Mouse (Mus musculus): ENCODE measurements around the gene Ankrd49.

Gene Ankrd49

DNA sequence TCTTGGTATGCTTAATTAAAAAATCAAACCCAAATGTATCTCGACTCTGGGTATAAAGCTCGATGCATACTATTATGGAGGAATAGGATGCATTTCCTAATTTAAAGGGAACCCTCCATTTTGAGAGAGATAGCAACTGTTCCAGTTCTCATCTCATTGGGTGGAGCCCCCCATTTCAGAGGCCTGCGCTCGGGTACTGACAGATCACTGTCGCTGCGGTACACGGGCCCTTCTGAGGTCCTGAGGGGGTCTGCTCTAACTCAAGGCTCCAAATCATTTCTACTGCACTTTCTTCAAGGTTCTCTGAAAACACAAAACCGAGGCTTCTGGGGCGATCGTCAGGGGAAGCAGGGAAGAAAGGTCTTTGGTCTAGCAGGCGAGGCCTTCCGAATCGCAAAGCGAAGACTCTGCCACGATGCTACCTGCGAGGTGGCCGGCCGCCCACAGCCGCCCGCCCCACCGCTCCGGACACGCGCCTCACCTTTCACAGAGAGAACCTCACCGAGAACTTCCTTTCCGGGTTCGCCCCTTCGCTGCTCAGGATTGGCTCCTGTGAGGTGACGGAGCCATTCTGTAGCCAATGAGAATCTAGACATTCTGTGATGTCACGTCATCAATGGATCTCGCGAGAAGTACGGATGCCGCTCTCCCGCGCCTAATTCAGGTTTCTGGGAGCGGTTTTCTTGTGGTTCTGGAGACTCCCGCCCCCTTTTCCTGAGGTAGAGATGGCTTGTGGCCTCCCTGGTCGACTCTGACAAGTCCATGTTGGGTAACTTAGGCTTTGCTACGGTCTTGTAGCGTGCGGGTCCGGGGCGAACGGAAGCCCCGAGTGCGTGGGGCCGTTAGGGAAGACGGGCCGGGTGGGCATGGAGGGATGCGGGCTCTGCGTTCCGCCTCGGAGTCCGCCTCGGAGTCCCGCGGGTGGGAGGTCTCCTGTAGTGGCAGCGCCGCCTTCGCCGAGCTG lies at the start of gene Ankrd49, which contains the start of gene Mre11a:
Ankrd49 (minus strand) TSS at position 818 of the 964 bp plus-strand sequence.
Mre11a (plus strand) TSS at position 616 of the 964 bp plus-strand sequence.
- DNase-seq (ENCODE audit: low spot score) = peak; percentile 93

- DNase-seq (ENCODE audit: low spot score) = no peak
Observed at GRCm38 (mm10) chr9:14832046-14832445, 47.4 kb upstream of the Ankrd49 start.

GRCm38 (mm10) chr9:14827875-14828274 lies 43.2 kb upstream of the Ankrd49 start:
- DNase-seq (ENCODE audit: low spot score) = no peak

DNA sequence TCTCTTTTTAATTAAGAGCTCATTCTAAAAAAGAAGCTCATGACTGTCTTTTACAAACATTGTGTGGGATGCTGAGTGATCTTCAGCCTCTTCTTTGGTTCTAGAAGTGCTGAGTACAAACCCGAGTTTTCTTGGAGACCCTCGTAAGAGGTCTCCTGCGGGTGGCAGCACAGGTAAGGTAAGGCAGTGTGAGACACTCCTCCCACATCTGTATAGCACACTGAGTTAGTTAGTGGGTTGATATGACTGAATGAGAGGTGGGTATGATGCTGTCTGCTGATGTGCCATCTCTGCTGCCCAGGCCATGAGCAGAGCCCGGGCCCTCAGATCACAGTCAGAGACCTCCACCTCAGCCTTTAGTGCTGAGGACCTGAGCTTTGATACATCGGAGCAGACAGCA lies 40.2 kb upstream of the Ankrd49 start:
- no peak for DNase-seq (ENCODE audit: low spot score)

DNA sequence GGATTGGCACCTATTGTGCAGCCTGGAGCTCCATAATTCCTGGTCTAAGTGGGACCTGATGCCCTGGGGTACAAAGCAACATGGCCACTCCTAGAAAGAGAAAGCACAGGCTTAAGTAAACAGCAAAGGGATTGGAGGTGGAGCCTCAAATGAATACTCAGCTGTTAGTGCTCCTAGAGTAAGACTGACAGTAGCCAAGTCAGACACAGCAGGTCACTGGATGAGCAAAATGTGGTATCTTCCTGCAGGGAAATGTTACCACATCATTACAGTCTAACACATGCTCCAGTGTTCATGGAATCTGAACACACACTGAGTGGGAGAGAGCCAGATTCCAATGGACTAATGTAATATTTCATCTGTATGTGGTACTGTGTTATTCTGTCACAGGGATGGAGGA lies 36.7 kb upstream of the Ankrd49 start:
- DNase-seq (ENCODE audit: low spot score) = no peak

DNA sequence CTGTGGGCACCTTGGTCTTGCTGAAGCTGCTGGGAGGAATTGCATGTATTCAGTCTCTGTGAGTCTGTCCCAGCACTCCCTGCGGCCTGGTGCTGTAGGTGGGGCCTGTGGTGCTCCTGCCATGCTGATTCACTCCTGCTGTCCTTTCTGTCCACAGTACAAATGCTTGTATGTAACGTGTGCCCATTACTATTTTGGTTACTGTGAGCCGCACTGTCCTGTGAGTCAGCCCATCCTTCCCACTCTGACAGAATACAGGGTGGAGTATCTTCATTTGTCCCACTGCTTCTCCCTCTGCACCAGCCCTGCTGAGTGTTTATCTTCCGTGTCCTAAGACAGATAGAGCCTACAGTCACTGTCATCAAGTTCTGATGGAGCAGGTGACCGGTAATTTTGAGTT lies 25.5 kb upstream of the Ankrd49 start:
- no peak for DNase-seq (ENCODE audit: low spot score)

DNA sequence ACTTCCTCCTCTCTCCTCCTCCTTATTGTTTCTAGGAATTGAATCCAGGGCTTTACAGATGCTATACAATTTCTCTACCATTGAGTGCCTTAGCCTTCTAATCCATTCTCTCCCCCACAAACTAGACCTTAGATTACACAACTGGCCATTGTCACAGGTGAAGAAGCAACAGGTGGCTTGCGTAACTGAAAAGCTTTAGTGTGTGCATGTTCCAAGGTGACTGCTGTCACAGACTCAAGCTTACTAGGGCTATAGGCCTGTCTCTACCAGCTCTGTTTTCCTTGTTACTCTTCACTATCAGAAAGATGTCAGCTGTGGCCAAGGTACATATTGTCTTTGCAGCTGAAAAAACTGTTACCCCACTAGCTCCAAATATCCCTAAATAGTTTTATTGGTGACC lies 22.1 kb upstream of the Ankrd49 start:
- no peak for DNase-seq (ENCODE audit: low spot score)

GRCm38 (mm10) chr9:14805714-14806113 lies 21.1 kb upstream of the Ankrd49 start:
- no peak for DNase-seq (ENCODE audit: low spot score)

GRCm38 (mm10) chr9:14787356-14787755 lies 2.7 kb upstream of the Ankrd49 start:
- DNase-seq (ENCODE audit: low spot score) = no peak

- peak; percentile 65 for DNase-seq (ENCODE audit: low spot score)
Observed at GRCm38 (mm10) chr9:14778341-14778740, 6.3 kb downstream of the Ankrd49 start.

- no peak for DNase-seq (ENCODE audit: low spot score)
Observed at GRCm38 (mm10) chr9:14773813-14774212, 10.8 kb downstream of the Ankrd49 start.

DNA sequence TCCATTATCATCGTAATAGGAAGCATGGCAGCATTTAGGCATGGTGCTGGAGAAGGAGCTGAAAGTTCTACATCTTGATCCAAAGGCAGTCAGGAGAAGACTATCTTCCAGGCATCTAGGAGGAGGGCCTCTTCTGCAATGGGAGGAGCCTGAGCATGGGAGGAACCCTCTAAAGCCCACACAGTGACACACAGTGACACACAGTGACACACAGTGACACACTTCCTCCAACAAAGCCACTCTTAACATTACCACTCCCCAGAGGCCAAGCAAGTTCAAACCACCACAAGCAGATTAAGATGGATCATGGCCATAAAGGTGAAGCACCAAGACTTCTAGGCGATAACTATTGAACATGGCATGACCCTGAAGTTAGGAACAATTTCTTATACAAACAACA lies 12.6 kb downstream of the Ankrd49 start:
- DNase-seq (ENCODE audit: low spot score) = no peak

- no peak for DNase-seq (ENCODE audit: low spot score)
Observed at GRCm38 (mm10) chr9:14770803-14771471, 13.7 kb downstream of the Ankrd49 start, which contains the start of gene 1700012B09Rik. Gene 1700012B09Rik, minus strand, starts transcription at chr9:14771030.

DNA sequence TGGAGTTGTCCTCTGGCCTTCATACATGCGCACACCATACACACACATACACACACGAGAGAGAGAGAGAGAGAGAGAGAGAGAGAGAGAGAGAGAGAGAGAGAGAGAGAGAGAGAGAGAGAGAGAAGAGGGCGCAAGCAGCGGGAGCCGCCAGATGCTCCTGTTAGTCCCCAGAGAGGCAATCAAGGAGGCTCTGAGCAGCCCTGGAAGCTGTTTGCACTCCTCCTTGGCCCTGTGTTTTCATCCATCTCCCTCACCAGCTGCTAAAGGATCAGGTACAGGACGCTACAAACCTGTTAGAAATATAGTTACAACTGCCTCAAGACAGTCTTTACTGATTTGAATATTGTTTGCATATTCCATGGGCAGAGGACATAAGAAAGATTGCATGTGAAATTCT lies 14.8 kb downstream of the Ankrd49 start:
- no peak for DNase-seq (ENCODE audit: low spot score)

GRCm38 (mm10) chr9:14764765-14765164 lies 19.9 kb downstream of the Ankrd49 start:
- peak; percentile 51 for DNase-seq (ENCODE audit: low spot score)

DNA sequence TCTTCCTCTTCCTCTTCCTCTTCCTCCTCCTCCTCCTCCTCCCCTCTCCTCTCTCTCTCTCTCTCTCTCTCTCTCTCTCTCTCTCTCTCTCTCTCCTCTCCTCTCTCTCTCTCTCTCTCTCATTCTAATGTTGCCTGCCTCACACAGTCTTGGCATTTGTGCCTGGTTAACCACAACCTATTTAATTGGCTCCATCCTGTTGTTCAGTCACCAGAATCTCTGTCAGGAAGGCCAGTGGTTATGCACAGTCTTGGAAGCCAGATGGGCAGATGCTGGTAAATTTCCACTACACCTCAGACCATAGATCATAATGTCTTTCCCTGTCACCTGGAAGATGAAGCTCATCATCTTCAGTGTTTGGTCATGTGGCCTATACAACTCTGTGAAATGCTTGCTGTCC lies 25.4 kb downstream of the Ankrd49 start:
- DNase-seq (ENCODE audit: low spot score) = no peak

DNA sequence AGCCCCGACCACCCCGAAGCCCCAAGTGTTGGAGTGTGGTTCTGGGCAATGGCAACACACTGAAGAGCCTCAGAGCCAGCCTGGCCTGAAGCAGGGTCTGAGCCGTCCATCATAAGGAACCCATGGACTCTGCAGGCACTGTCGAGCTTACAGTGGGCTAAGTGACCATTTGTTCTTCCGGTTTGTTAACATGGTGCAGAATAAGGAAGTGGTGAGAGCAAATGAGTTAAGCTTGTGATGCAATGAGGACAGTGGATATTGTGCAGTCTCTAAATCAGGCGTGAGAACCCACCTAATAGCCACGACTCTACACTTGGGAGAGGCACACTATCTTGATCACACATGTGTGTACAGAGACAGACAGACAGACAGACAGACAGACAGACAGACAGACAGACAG lies 26.1 kb downstream of the Ankrd49 start:
- no peak for DNase-seq (ENCODE audit: low spot score)

DNA sequence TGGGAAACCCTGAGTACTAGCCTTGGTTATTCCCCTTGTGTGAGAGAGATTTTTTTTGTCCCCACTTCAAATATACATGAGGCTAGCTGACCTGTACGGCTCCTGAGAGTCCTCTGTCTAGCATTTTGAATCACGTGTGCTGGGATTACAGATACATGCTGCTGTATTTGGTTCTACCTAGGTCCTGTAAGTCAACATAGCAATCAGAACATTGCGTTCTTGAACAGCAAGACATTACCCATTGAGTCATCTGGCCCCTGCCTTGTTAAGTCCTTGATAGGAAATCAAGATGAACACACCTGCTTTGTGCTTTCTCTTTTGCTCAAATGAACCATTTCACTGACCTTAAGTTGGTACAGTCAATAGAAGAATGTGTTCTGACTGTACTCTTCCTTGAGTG lies 30.2 kb downstream of the Ankrd49 start:
- DNase-seq (ENCODE audit: low spot score) = no peak

DNA sequence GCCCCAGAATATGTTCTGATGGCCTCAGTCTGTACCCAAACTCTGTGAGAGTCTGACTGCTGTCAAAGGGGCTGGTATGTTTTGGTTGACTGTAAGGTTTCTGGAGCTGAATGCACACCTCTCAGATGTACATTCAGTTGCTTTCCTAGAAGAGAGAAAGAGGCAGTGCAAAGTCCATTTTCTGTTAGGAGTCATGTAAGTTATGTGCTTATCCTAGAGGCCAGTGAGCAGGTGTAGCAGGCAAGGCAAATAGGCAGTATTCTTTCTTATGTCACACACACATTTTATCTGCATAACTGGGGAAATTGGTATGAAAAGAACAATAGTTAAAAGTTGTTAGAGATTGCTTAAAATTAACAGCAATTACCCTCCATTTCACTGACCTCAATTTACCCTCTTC lies 30.7 kb downstream of the Ankrd49 start:
- DNase-seq (ENCODE audit: low spot score) = no peak

- DNase-seq (ENCODE audit: low spot score) = peak; percentile 75
Observed at GRCm38 (mm10) chr9:14752001-14752522, 32.6 kb downstream of the Ankrd49 start, which contains the start of gene Fut4. Gene Fut4, minus strand, starts transcription at chr9:14752393.

GRCm38 (mm10) chr9:14751503-14752000 lies 33.1 kb downstream of the Ankrd49 start:
- peak; percentile 24 for DNase-seq (ENCODE audit: low spot score)

GRCm38 (mm10) chr9:14750901-14751502 lies 33.7 kb downstream of the Ankrd49 start:
- peak; percentile 7 for DNase-seq (ENCODE audit: low spot score)

Data from urinary bladder, postnatal 14 days (tissue).